Mouse (Mus musculus) embryonic facial prominence, embryonic 13.5 days (tissue): Measurements from ENCODE around the gene Il2rb. TPM values are rescaled to one million over a fixed set of nuclear protein-coding genes. Genes with fewer than 3 reads are reported as not detected.

Experiments used
- ATAC-seq: fragments of 200-750 bp; cut with Nextera tagmentation; 2 replicates; pipeline ENCODE4 v1.8.0; 2017; ENCODE audit warnings: low read depth; ENCODE audit not compliant: insufficient number of reproducible peaks, insufficient read depth, low FRiP score, low TSS enrichment
- H3K27ac ChIP-seq: fragments of 300-500 bp; sonication (generic); 2 replicates; pipeline ENCODE4 v1.5.1; 2015; ENCODE audit warnings: moderate library complexity, mild to moderate bottlenecking, inconsistent platforms
- H3K27me3 ChIP-seq: fragments of 300-500 bp; sonication (generic); 2 replicates; pipeline ENCODE4 v1.6.1; 2015; ENCODE audit warnings: mild to moderate bottlenecking, inconsistent platforms
- H3K36me3 ChIP-seq: fragments of 300-500 bp; sonication (generic); 2 replicates; pipeline ENCODE4 v1.6.1; 2015; ENCODE audit warnings: mild to moderate bottlenecking, inconsistent platforms
- H3K4me1 ChIP-seq: fragments of 300-500 bp; sonication (generic); 2 replicates; pipeline ENCODE4 v1.6.1; 2015; ENCODE audit warnings: inconsistent platforms
- H3K4me2 ChIP-seq: fragments of 300-500 bp; sonication (generic); 2 replicates; pipeline ENCODE4 v1.6.1; 2015; ENCODE audit warnings: moderate library complexity, mild to moderate bottlenecking, inconsistent platforms
- H3K4me3 ChIP-seq: fragments of 300-500 bp; sonication (generic); 2 replicates; pipeline ENCODE4 v1.5.1; 2015; ENCODE audit warnings: mild to moderate bottlenecking, inconsistent platforms
- H3K9ac ChIP-seq: fragments of 300-500 bp; sonication (generic); 2 replicates; pipeline ENCODE4 v1.6.1; 2015; ENCODE audit warnings: mild to moderate bottlenecking, inconsistent platforms
- H3K9me3 ChIP-seq: fragments of 300-500 bp; sonication (generic); 2 replicates; pipeline ENCODE4 v1.6.1; 2016; ENCODE audit warnings: inconsistent platforms
- whole genome bisulfite sequencing: fragments of 180-500 bp; shearing (Covaris S2); methylation state at CpG from one replicate; pipeline ENCODE4 v1.1.7; 2015; ENCODE audit warnings: mixed read lengths; 5-methylcytosine and 5-hydroxymethylcytosine counted together
- polyA plus RNA-seq: library from polyadenylated mRNA; unstranded; fragments of >200 nt; fragmentation: Nextera tagmentation; extraction: Ambion mirVana; gene quantifications from 2 replicates; pipeline ENCODE4 v1.2.1, GENCODE M21; 2015

The Il2rb gene
- polyA plus RNA-seq, 1 experiment from 2014 or later, result 0.28 TPM

- Histone ChIP-seq H3K9me3 (no peaks in the 10 kb centered on the region), H3K4me1 (peaks cover 43% of the 10 kb centered on the region), H3K27me3 (no peaks in the 10 kb centered on the region), H3K4me3 (no peak overlapping the region), H3K9ac (no peak overlapping the region), H3K27ac (no peak overlapping the region), H3K4me2 (no peak overlapping the region), H3K36me3 (peaks cover 7% of the 10 kb centered on the region; the same call in 1 of the 2 replicates)
- no peak for ATAC-seq
- WGBS, result 66% methylated on average over 13 of the region's 13 CpGs
These were observed 25.1 kb upstream of the Il2rb start for GRCm38 (mm10) chr15:78520112-78520715.

- WGBS, result 59% methylated on average over 7 of the region's 7 CpGs
- no peaks in the 10 kb centered on the region for H3K27me3 ChIP-seq
- ATAC-seq, result no peak
- no peak overlapping the region for H3K4me3 ChIP-seq
- no peaks in the 10 kb centered on the region for H3K9me3 ChIP-seq
- H3K9ac ChIP-seq, result 0 out of 2 replicates have a peak overlapping the region, but pooled peaks have one; percentile 16
- H3K4me2 ChIP-seq, result no peak overlapping the region
- H3K4me1 ChIP-seq, result peaks cover 54% of the 10 kb centered on the region
- no peak overlapping the region for H3K27ac ChIP-seq
- no peaks in the 10 kb centered on the region for H3K36me3 ChIP-seq
These were observed 23.1 kb upstream of the Il2rb start for GRCm38 (mm10) chr15:78518221-78518620.

- ATAC-seq, result no peak; the same call in 1 of the 2 replicates
- H3K36me3 ChIP-seq, result no peaks in the 10 kb centered on the region
- no peaks in the 10 kb centered on the region for H3K27me3 ChIP-seq
- H3K4me2 ChIP-seq, result peak overlapping the region; percentile 12; the same call in 1 of the 2 replicates
- no peak overlapping the region for H3K9ac ChIP-seq
- H3K4me3 ChIP-seq, result no peak overlapping the region
- peak overlapping the region; percentile 85 for H3K27ac ChIP-seq
- no peaks in the 10 kb centered on the region for H3K9me3 ChIP-seq
- 40% methylated on average over 6 of the region's 6 CpGs for WGBS
- peaks cover 46% of the 10 kb centered on the region for H3K4me1 ChIP-seq
These were observed 20.7 kb upstream of the Il2rb start for GRCm38 (mm10) chr15:78515759-78516158.

- H3K4me1 ChIP-seq, result peaks cover 46% of the 10 kb centered on the region
These were observed 19.5 kb upstream of the Il2rb start for GRCm38 (mm10) chr15:78514393-78515146.

GRCm38 (mm10) chr15:78513019-78513418 is 17.9 kb upstream of the Il2rb start:
- no peak overlapping the region for H3K27ac ChIP-seq
- no peak for ATAC-seq
- no peak overlapping the region for H3K9ac ChIP-seq
- H3K9me3 ChIP-seq, result no peaks in the 10 kb centered on the region
- WGBS, result 81% methylated on average over 14 of the region's 14 CpGs
- no peaks in the 10 kb centered on the region for H3K36me3 ChIP-seq
- H3K4me3 ChIP-seq, result no peak overlapping the region
- H3K4me2 ChIP-seq, result no peak overlapping the region
- H3K27me3 ChIP-seq, result no peaks in the 10 kb centered on the region
- H3K4me1 ChIP-seq, result peaks cover 41% of the 10 kb centered on the region

More at GRCm38 (mm10) chr15:78514393-78515146, 19.5 kb upstream of the Il2rb start:
- Histone ChIP-seq H3K27me3 (no peaks in the 10 kb centered on the region), H3K9ac (peak overlapping the region; percentile 55; the same call in 1 of the 2 replicates), H3K27ac (peak overlapping the region; percentile 85), H3K36me3 (no peaks in the 10 kb centered on the region), H3K4me3 (no peak overlapping the region), H3K4me2 (peak overlapping the region; percentile 12; the same call in 1 of the 2 replicates), H3K9me3 (no peaks in the 10 kb centered on the region)
- 25% methylated on average over 7 of the region's 7 CpGs for WGBS
- no peak for ATAC-seq

- Histone ChIP-seq H3K27ac (no peak overlapping the region), H3K9me3 (no peaks in the 10 kb centered on the region), H3K36me3 (no peaks in the 10 kb centered on the region), H3K4me1 (peaks cover 36% of the 10 kb centered on the region), H3K9ac (no peak overlapping the region), H3K4me2 (no peak overlapping the region), H3K4me3 (no peak overlapping the region), H3K27me3 (no peaks in the 10 kb centered on the region)
- 80% methylated on average over 7 of the region's 7 CpGs for WGBS
- ATAC-seq, result no peak
These were observed 16.9 kb upstream of the Il2rb start for GRCm38 (mm10) chr15:78511951-78512350.

- Histone ChIP-seq H3K36me3 (no peaks in the 10 kb centered on the region), H3K9me3 (no peaks in the 10 kb centered on the region), H3K27ac (peak overlapping the region; percentile 16; the same call in 1 of the 2 replicates), H3K4me1 (peaks cover 24% of the 10 kb centered on the region), H3K9ac (0 out of 2 replicates have a peak overlapping the region, but pooled peaks have one; percentile 27), H3K27me3 (no peaks in the 10 kb centered on the region), H3K4me3 (no peak overlapping the region), H3K4me2 (no peak overlapping the region)
- ATAC-seq, result no peak
- WGBS, result 90% methylated on average over 6 of the region's 6 CpGs
These were observed 15.7 kb upstream of the Il2rb start for GRCm38 (mm10) chr15:78510736-78511135.

- ATAC-seq, result no peak
- Histone ChIP-seq H3K36me3 (no peaks in the 10 kb centered on the region), H3K9ac (0 out of 2 replicates have a peak overlapping the region, but pooled peaks have one; percentile 46), H3K4me2 (no peak overlapping the region), H3K4me3 (no peak overlapping the region), H3K4me1 (peaks cover 18% of the 10 kb centered on the region), H3K27me3 (no peaks in the 10 kb centered on the region), H3K9me3 (no peaks in the 10 kb centered on the region), H3K27ac (peak overlapping the region; percentile 16; the same call in 1 of the 2 replicates)
- 72% methylated on average over 8 of the region's 8 CpGs for WGBS
These were observed 15.1 kb upstream of the Il2rb start for GRCm38 (mm10) chr15:78510121-78510576.

- no peak for ATAC-seq
- Histone ChIP-seq H3K4me3 (no peak overlapping the region), H3K27me3 (no peaks in the 10 kb centered on the region), H3K36me3 (no peaks in the 10 kb centered on the region), H3K9me3 (peaks cover 3% of the 10 kb centered on the region; the same call in 1 of the 2 replicates), H3K27ac (0 out of 2 replicates have a peak overlapping the region, but pooled peaks have one; percentile 16), H3K9ac (no peak overlapping the region), H3K4me2 (no peak overlapping the region), H3K4me1 (peaks cover 11% of the 10 kb centered on the region)
- WGBS, result 49% methylated on average over 12 of the region's 12 CpGs
These were observed 14.3 kb upstream of the Il2rb start for GRCm38 (mm10) chr15:78509297-78509899.

GRCm38 (mm10) chr15:78508443-78508842 is 13.4 kb upstream of the Il2rb start:
- WGBS, result 54% methylated on average over 7 of the region's 7 CpGs
- H3K4me3 ChIP-seq, result no peak overlapping the region
- H3K27me3 ChIP-seq, result no peaks in the 10 kb centered on the region; the same call in 1 of the 2 replicates
- no peak overlapping the region for H3K9ac ChIP-seq
- H3K36me3 ChIP-seq, result no peaks in the 10 kb centered on the region
- peaks cover 8% of the 10 kb centered on the region for H3K4me1 ChIP-seq
- no peak for ATAC-seq
- H3K9me3 ChIP-seq, result peaks cover 3% of the 10 kb centered on the region; the same call in 1 of the 2 replicates
- H3K4me2 ChIP-seq, result no peak overlapping the region
- no peak overlapping the region for H3K27ac ChIP-seq

- peaks cover 8% of the 10 kb centered on the region for H3K4me1 ChIP-seq
These were observed 10.5 kb upstream of the Il2rb start for GRCm38 (mm10) chr15:78505541-78505940.

More at GRCm38 (mm10) chr15:78505541-78505940, 10.5 kb upstream of the Il2rb start:
- no peaks in the 10 kb centered on the region for H3K36me3 ChIP-seq
- H3K4me2 ChIP-seq, result no peak overlapping the region
- ATAC-seq, result no peak
- no peaks in the 10 kb centered on the region; the same call in 1 of the 2 replicates for H3K27me3 ChIP-seq
- no peak overlapping the region for H3K4me3 ChIP-seq
- H3K9me3 ChIP-seq, result peaks cover 3% of the 10 kb centered on the region; the same call in 1 of the 2 replicates
- 79% methylated on average over 3 of the region's 3 CpGs for WGBS
- H3K27ac ChIP-seq, result no peak overlapping the region
- H3K9ac ChIP-seq, result no peak overlapping the region
